Mouse (Mus musculus): Measurements from ENCODE around the gene Cit. TPM values are rescaled to one million over a fixed set of nuclear protein-coding genes. Genes with fewer than 3 reads are reported as not detected.

Cit gene
- polyA plus RNA-seq, 1 experiment from 2014 or later: 18.7 TPM

DNA sequence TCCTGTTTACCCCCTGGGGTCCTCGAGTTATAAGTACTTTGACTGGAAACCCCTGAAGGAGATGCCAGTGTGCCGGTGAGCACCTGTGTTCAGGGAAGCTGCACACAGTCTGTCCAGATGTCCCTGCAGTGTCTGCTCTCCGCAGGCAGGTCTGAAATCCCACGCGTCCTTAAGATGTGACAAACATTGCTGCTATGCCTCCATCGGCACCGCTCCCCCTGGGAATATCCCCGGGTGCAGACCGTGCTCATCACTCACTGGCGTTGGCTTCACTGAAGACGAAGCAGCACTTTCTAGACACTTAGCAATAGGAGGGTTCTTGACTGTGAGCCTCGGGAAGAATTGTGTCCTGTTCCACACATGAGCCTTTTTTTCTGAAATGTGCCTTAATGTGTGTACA is 142.2 kb downstream of the Cit start:
- H3K4me1 ChIP-seq: peaks cover 7% of the 10 kb centered on the region
- 90% methylated on average over 12 of the region's 12 CpGs for WGBS
- H3K36me3 ChIP-seq: peaks cover 94% of the 10 kb centered on the region
- no peak overlapping the region for H3K4me3 ChIP-seq
- H3K27ac ChIP-seq (replicated peaks): no peak overlapping the region
- ATAC-seq (ENCODE audit: extremely low read depth, insufficient number of reproducible peaks, low FRiP score, low TSS enrichment): no peak
- H3K27me3 ChIP-seq (replicated peaks): no peaks in the 10 kb centered on the region
- H3K4me2 ChIP-seq: no peak overlapping the region
- no peak overlapping the region for H3K9ac ChIP-seq
- H3K9me3 ChIP-seq: peaks cover 9% of the 10 kb centered on the region

GRCm38 (mm10) chr5:115991717-115992116 is 146.6 kb downstream of the Cit start:
- Histone ChIP-seq H3K4me1 (0 out of 2 replicates have a peak, but pooled peaks cover 4% of the 10 kb centered on the region), H3K27me3 (replicated peaks) (no peaks in the 10 kb centered on the region), H3K36me3 (peaks cover 91% of the 10 kb centered on the region), H3K4me2 (no peak overlapping the region), H3K27ac (replicated peaks) (no peak overlapping the region), H3K4me3 (no peak overlapping the region), H3K9ac (no peak overlapping the region), H3K9me3 (peaks cover 9% of the 10 kb centered on the region)
- 96% methylated on average over 11 of the region's 11 CpGs for WGBS
- ATAC-seq (ENCODE audit: extremely low read depth, insufficient number of reproducible peaks, low FRiP score, low TSS enrichment): no peak

DNA sequence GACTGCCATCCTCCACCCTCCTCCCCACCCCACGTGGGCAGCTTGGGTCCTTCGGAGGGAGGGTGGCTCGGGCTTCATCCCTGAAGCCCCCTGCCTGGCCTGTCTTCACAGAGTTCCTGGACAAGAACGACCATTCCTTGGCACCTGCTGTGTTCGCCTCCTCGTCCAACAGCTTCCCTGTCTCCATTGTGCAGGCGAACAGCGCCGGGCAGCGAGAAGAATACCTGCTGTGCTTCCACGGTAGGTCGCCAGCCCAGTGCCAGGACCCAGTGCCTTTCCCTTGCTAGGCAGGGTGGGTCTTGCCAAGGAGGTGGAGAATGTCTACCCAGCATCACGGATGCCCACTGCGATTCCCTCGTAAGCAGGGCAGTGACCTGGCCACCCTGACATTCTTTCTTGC is 149.0 kb downstream of the Cit start:
- no peak overlapping the region for H3K4me2 ChIP-seq
- 0 out of 2 replicates have a peak, but pooled peaks cover 4% of the 10 kb centered on the region for H3K4me1 ChIP-seq
- H3K9ac ChIP-seq: no peak overlapping the region
- no peaks in the 10 kb centered on the region for H3K27me3 ChIP-seq (replicated peaks)
- H3K27ac ChIP-seq (replicated peaks): no peak overlapping the region
- WGBS: 97% methylated on average over 15 of the region's 15 CpGs
- no peak for ATAC-seq (ENCODE audit: extremely low read depth, insufficient number of reproducible peaks, low FRiP score, low TSS enrichment)
- no peak overlapping the region for H3K4me3 ChIP-seq
- peaks cover 79% of the 10 kb centered on the region for H3K36me3 ChIP-seq
- H3K9me3 ChIP-seq: peaks cover 9% of the 10 kb centered on the region

GRCm38 (mm10) chr5:115997376-115997775 is 152.3 kb downstream of the Cit start:
- H3K4me3 ChIP-seq: no peak overlapping the region
- no peak overlapping the region for H3K27ac ChIP-seq (replicated peaks)
- no peak overlapping the region for H3K9ac ChIP-seq
- no peak for ATAC-seq (ENCODE audit: extremely low read depth, insufficient number of reproducible peaks, low FRiP score, low TSS enrichment)
- peaks cover 73% of the 10 kb centered on the region for H3K36me3 ChIP-seq
- WGBS: 44% methylated on average over 13 of the region's 13 CpGs
- 0 out of 2 replicates have a peak, but pooled peaks cover 3% of the 10 kb centered on the region for H3K4me1 ChIP-seq
- no peaks in the 10 kb centered on the region for H3K9me3 ChIP-seq
- no peak overlapping the region for H3K4me2 ChIP-seq
- H3K27me3 ChIP-seq (replicated peaks): no peaks in the 10 kb centered on the region

DNA sequence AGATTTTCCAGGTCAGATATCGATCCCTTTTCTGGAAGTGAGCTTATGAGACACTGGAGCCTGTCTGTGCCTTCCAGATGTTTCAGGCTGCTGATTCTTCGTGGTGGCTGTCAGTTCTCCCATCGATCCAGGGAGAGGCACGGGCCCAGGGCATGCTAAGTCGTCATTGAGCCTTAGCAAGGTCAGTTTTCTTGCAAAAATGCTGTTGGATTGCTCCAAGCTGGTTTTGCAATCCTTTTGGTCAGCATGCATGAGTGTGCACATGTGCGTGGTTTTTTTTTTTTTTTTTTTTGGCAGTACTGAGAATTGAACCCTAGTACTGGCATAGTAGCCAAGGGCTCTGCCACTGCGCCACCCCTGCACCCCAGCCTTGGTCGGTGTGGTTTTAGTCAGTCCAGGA is 158.1 kb downstream of the Cit start:
- WGBS: 88% methylated on average over 8 of the region's 8 CpGs
- Histone ChIP-seq H3K9me3 (no peaks in the 10 kb centered on the region), H3K9ac (no peak overlapping the region), H3K27me3 (replicated peaks) (no peaks in the 10 kb centered on the region), H3K4me2 (no peak overlapping the region), H3K27ac (replicated peaks) (no peak overlapping the region), H3K4me3 (no peak overlapping the region), H3K4me1 (no peaks in the 10 kb centered on the region), H3K36me3 (peaks cover 44% of the 10 kb centered on the region)
- ATAC-seq (ENCODE audit: extremely low read depth, insufficient number of reproducible peaks, low FRiP score, low TSS enrichment): no peak

DNA sequence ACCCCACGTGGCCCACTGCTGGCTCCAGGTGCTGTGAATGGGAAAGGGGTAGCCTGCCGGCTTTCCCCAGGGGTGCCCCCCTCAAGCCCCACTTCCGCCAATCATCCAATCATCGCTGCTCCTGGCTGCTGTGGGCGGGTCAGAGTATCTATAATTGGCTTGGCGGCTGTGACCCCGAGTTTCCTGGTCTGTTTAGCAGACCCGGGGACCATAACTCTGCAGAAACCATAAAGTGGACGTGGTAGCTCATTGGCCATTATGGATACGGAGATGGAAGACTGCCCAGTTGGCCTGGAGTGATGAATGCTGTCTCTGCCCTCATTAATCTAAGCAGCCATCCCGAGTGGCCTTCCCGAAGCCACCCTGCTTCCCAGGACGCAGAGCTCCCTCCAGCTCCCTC is 158.7 kb downstream of the Cit start:
- no peak for ATAC-seq (ENCODE audit: extremely low read depth, insufficient number of reproducible peaks, low FRiP score, low TSS enrichment)
- no peak overlapping the region for H3K4me3 ChIP-seq
- WGBS: 53% methylated on average over 13 of the region's 13 CpGs

DNA sequence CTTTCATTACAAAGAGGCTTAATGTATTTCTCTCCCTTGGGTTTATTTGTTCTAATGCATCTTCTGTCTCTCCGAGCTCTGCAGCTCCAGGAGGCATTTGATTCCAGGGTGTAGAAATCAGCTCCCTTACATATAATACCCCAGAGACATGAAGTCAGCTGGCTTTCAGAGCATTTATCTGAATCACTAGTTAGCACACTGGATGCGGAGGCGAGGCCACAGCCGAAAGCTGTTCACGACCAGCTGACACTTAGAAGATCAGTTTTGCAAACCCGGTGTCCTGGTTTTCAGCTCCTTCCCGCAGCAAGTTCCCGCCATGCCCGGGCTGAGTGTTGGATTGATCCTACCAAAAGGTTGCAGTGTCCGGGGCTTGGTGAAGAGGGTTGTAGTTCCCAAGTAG is 159.2 kb downstream of the Cit start:
- WGBS: 83% methylated on average over 10 of the region's 10 CpGs
- Histone ChIP-seq H3K4me1 (no peaks in the 10 kb centered on the region), H3K4me2 (no peak overlapping the region), H3K27ac (replicated peaks) (no peak overlapping the region), H3K9ac (no peak overlapping the region), H3K4me3 (no peak overlapping the region), H3K36me3 (peaks cover 38% of the 10 kb centered on the region), H3K27me3 (replicated peaks) (no peaks in the 10 kb centered on the region), H3K9me3 (no peaks in the 10 kb centered on the region)
- ATAC-seq (ENCODE audit: extremely low read depth, insufficient number of reproducible peaks, low FRiP score, low TSS enrichment): no peak

More for the DNA sequence above, 158.7 kb downstream of the Cit start:
- Histone ChIP-seq H3K4me1 (no peaks in the 10 kb centered on the region), H3K9me3 (no peaks in the 10 kb centered on the region), H3K27ac (replicated peaks) (no peak overlapping the region), H3K4me2 (no peak overlapping the region), H3K36me3 (peaks cover 43% of the 10 kb centered on the region), H3K27me3 (replicated peaks) (no peaks in the 10 kb centered on the region), H3K9ac (no peak overlapping the region)

DNA sequence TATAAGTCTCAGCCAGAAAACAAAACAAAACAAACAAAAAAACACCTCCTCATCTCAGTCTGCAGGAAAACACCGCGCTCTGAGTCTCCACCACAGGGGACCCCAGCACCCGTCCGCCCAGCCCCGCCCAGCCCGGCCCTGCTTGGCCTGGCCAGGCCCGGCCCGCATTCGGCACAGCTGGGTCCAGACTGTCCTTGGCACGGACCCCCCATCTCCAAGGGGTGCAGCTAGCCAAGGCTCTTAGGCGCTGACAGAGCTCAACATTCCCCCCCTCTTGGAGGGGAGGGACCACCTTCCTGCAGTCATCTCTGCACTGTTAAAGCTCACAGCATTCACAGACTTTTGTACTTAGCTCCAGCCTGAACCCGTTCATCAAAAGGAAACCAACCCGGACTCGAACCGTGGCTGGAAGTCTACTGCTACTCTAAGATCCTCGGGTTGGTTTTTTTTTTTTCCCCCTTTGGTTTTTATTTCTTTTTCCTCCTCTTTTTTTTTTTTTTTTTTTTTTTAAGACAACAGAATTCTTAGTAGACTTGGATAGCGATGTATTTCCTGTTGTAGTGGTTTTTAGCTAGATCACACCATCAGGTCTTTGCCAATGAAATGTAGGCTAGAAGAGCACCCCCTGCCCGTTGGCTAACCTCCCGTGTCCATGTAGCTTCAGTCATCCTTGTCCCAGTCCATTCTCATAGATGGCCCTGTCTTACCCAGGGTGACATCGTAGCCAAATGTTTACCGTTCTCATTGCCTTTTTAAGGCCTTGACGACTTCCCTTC is 161.4 kb downstream of the Cit start:
- no peak overlapping the region for H3K27ac ChIP-seq (replicated peaks)

GRCm38 (mm10) chr5:116007723-116008122 is 162.6 kb downstream of the Cit start:
- H3K4me3 ChIP-seq: no peak overlapping the region
- H3K36me3 ChIP-seq: peaks cover 14% of the 10 kb centered on the region
- no peak for ATAC-seq (ENCODE audit: extremely low read depth, insufficient number of reproducible peaks, low FRiP score, low TSS enrichment)
- H3K4me2 ChIP-seq: no peak overlapping the region
- H3K9me3 ChIP-seq: no peaks in the 10 kb centered on the region
- H3K27ac ChIP-seq (replicated peaks): no peak overlapping the region
- H3K4me1 ChIP-seq: no peaks in the 10 kb centered on the region
- no peaks in the 10 kb centered on the region for H3K27me3 ChIP-seq (replicated peaks)
- 76% methylated on average over 13 of the region's 13 CpGs for WGBS
- H3K9ac ChIP-seq: no peak overlapping the region

More for the DNA sequence above, 161.4 kb downstream of the Cit start:
- no peak overlapping the region for H3K9ac ChIP-seq
- H3K9me3 ChIP-seq: no peaks in the 10 kb centered on the region
- H3K4me3 ChIP-seq: no peak overlapping the region
- H3K4me2 ChIP-seq: no peak overlapping the region
- 69% methylated on average over 22 of the region's 22 CpGs for WGBS
- no peaks in the 10 kb centered on the region for H3K4me1 ChIP-seq
- no peak for ATAC-seq (ENCODE audit: extremely low read depth, insufficient number of reproducible peaks, low FRiP score, low TSS enrichment)
- H3K36me3 ChIP-seq: peaks cover 16% of the 10 kb centered on the region
- no peaks in the 10 kb centered on the region for H3K27me3 ChIP-seq (replicated peaks)

- H3K4me2 ChIP-seq: no peak overlapping the region
- peaks cover 30% of the 10 kb centered on the region for H3K36me3 ChIP-seq
- H3K9me3 ChIP-seq: no peaks in the 10 kb centered on the region
- no peaks in the 10 kb centered on the region for H3K4me1 ChIP-seq
- ATAC-seq (ENCODE audit: extremely low read depth, insufficient number of reproducible peaks, low FRiP score, low TSS enrichment): no peak
- no peaks in the 10 kb centered on the region for H3K27me3 ChIP-seq (replicated peaks)
- H3K27ac ChIP-seq (replicated peaks): no peak overlapping the region
- no peak overlapping the region for H3K4me3 ChIP-seq
- whole genome bisulfite sequencing: 83% methylated on average over 15 of the region's 15 CpGs
- no peak overlapping the region for H3K9ac ChIP-seq
Measured at GRCm38 (mm10) chr5:116009091-116009851, 164.2 kb downstream of the Cit start.

GRCm38 (mm10) chr5:116009884-116010627 is 165.0 kb downstream of the Cit start:
- no peak for ATAC-seq (ENCODE audit: extremely low read depth, insufficient number of reproducible peaks, low FRiP score, low TSS enrichment)
- Histone ChIP-seq H3K36me3 (peaks cover 37% of the 10 kb centered on the region), H3K9me3 (no peaks in the 10 kb centered on the region), H3K9ac (no peak overlapping the region), H3K4me1 (no peaks in the 10 kb centered on the region), H3K4me2 (no peak overlapping the region), H3K27ac (replicated peaks) (no peak overlapping the region), H3K4me3 (no peak overlapping the region), H3K27me3 (replicated peaks) (no peaks in the 10 kb centered on the region)
- 71% methylated on average over 2 of the region's 2 CpGs for WGBS

Measured in heart, embryonic 13.5 days (tissue).